Mouse (Mus musculus) adrenal gland, postnatal 10 days (tissue): Measurements from ENCODE around the gene Tspan4. TPM values are rescaled to one million over a fixed set of nuclear protein-coding genes. Genes with fewer than 3 reads are reported as not detected.
A peak's percentile ranks its signal among the peaks of the same experiment; 100 is the strongest.

Source experiments
- DNase-seq: peaks from one replicate; pipeline ENCODE4 v3.0.0; 2021; ENCODE audit warnings: mixed read lengths
- total RNA-seq, 2 experiments: library from RNA; stranded (reverse); gene quantifications; 2 replicates each; pipeline ENCODE4 v1.2.3; 2021

The Tspan4 gene
- total RNA-seq, 2 experiments from 2014 or later = 53.8 to 57.1 TPM

GRCm38 (mm10) chr7:141460391-141461113, 14.5 kb upstream of the Tspan4 start, which contains the start of gene Cracr2b:
Gene Cracr2b (plus strand): TSS chr7:141461094.
- DNase-seq = peak; percentile 34

- peak; percentile 59 for DNase-seq
Observed at GRCm38 (mm10) chr7:141461521-141462332, 13.3 kb upstream of the Tspan4 start.

- no peak for DNase-seq
Observed at GRCm38 (mm10) chr7:141462333-141462821, 12.7 kb upstream of the Tspan4 start.

- DNase-seq = no peak
Observed at GRCm38 (mm10) chr7:141463824-141464602, 11.0 kb upstream of the Tspan4 start.

GRCm38 (mm10) chr7:141464603-141465201, 10.3 kb upstream of the Tspan4 start:
- no peak for DNase-seq

GRCm38 (mm10) chr7:141465388-141466044, 9.5 kb upstream of the Tspan4 start:
- DNase-seq = no peak

- DNase-seq = no peak
Observed at GRCm38 (mm10) chr7:141466045-141466394, 9.0 kb upstream of the Tspan4 start.

GRCm38 (mm10) chr7:141466607-141467148, 8.4 kb upstream of the Tspan4 start:
- no peak for DNase-seq

- DNase-seq = peak; percentile 96
Observed at GRCm38 (mm10) chr7:141467230-141468030, 7.6 kb upstream of the Tspan4 start, which contains the start of gene Cd151. Gene Cd151 (plus strand): TSS chr7:141467392.

GRCm38 (mm10) chr7:141468164-141468521, 6.9 kb upstream of the Tspan4 start:
- DNase-seq = no peak

GRCm38 (mm10) chr7:141468522-141469211, 6.4 kb upstream of the Tspan4 start:
- DNase-seq = peak; percentile 88

- DNase-seq = no peak
Observed at GRCm38 (mm10) chr7:141469352-141469751, 5.7 kb upstream of the Tspan4 start.

- no peak for DNase-seq
Observed at GRCm38 (mm10) chr7:141469901-141470636, 5.0 kb upstream of the Tspan4 start.

- no peak for DNase-seq
Observed at GRCm38 (mm10) chr7:141470637-141470944, 4.4 kb upstream of the Tspan4 start.

- DNase-seq = no peak
Observed at GRCm38 (mm10) chr7:141471236-141471635, 3.8 kb upstream of the Tspan4 start.

GRCm38 (mm10) chr7:141472226-141472625, 2.8 kb upstream of the Tspan4 start:
- DNase-seq = no peak

- no peak for DNase-seq
Observed at GRCm38 (mm10) chr7:141472763-141473162, 2.3 kb upstream of the Tspan4 start.

GRCm38 (mm10) chr7:141474160-141474559, 880 bp upstream of the Tspan4 start:
- no peak for DNase-seq

- DNase-seq = no peak
Observed at GRCm38 (mm10) chr7:141475805-141476158, 742 bp downstream of the Tspan4 start.
